Mouse (Mus musculus): Measurements from ENCODE around the gene Prkcq.
A peak's percentile ranks its signal among the peaks of the same experiment; 100 is the strongest.
"Not testable (repeated sequence)": the region's sequence is repeated elsewhere in the genome, so short reads cannot be mapped to it uniquely, and the experiment has no call there.

Prkcq gene

GRCm38 (mm10) chr2:11298811-11299210 lies 126.9 kb downstream of the Prkcq start:
- DNase-seq, result no peak

- DNase-seq, result no peak
Measured at GRCm38 (mm10) chr2:11299366-11299765, 127.5 kb downstream of the Prkcq start.

- DNase-seq, result no peak
Measured at GRCm38 (mm10) chr2:11300362-11300761, 128.5 kb downstream of the Prkcq start.

- DNase-seq, result peak; percentile 55
Measured at GRCm38 (mm10) chr2:11320241-11320640, 148.3 kb downstream of the Prkcq start.

- no peak for DNase-seq
Measured at GRCm38 (mm10) chr2:11322396-11322795, 150.5 kb downstream of the Prkcq start.

- no peak for DNase-seq
Measured at GRCm38 (mm10) chr2:11327280-11327679, 155.4 kb downstream of the Prkcq start.

GRCm38 (mm10) chr2:11329407-11330224 lies 157.7 kb downstream of the Prkcq start:
- no peak for DNase-seq

GRCm38 (mm10) chr2:11331528-11332446 lies 159.9 kb downstream of the Prkcq start:
- DNase-seq, result peak; percentile 65

- DNase-seq, result peak; percentile 22
Measured at GRCm38 (mm10) chr2:11332469-11332868, 160.6 kb downstream of the Prkcq start.

GRCm38 (mm10) chr2:11333301-11334017 lies 161.6 kb downstream of the Prkcq start:
- peak; percentile 26 for DNase-seq

- DNase-seq, result no peak
Measured at GRCm38 (mm10) chr2:11336320-11336719, 164.4 kb downstream of the Prkcq start.

GRCm38 (mm10) chr2:11338931-11339839 lies 167.3 kb downstream of the Prkcq start:
- peak; percentile 59 for DNase-seq

GRCm38 (mm10) chr2:11344691-11345090 lies 172.8 kb downstream of the Prkcq start:
- DNase-seq, result no peak

- not testable (repeated sequence) for DNase-seq
Measured at GRCm38 (mm10) chr2:11346419-11346818, 174.5 kb downstream of the Prkcq start.

- DNase-seq, result no peak
Measured at GRCm38 (mm10) chr2:11347791-11348190, 175.9 kb downstream of the Prkcq start.
